Mouse (Mus musculus): ENCODE measurements around the gene Ngly1. TPM values are rescaled to one million over a fixed set of nuclear protein-coding genes. Genes with fewer than 3 reads are reported as not detected.
A peak's percentile ranks its signal among the peaks of the same experiment; 100 is the strongest.

The Ngly1 gene
- polyA plus RNA-seq, 1 experiment from 2014 or later: 24.4 TPM

DNA sequence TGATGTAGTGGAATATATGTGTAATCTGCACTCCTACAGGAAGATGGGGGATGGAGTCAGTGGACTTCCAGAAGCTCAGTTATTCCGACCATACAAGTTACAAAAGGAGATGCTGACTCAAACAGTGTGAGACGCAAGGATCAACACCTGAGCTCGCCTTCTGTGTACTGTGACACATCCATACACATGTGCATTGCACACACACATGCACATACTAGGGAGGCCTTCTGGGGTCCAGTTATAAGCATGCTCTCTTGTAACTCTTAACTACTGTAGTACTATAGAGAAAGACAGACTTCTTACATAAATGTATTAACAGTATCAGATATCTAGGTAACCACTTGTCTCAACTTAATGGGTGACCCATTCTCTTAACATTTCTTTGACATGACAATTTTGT is 24.6 kb downstream of the Ngly1 start:
- Histone ChIP-seq H3K36me3 (ENCODE audit: control insufficient read depth, insufficient read depth, low read length) (no peaks in the 10 kb centered on the region), H3K9me3 (ENCODE audit: control insufficient read depth, low read length) (no peaks in the 10 kb centered on the region), H3K9ac (ENCODE audit: low read length) (no peak overlapping the region), H3K27me3 (ENCODE audit: control insufficient read depth, insufficient read depth, low read length) (no peaks in the 10 kb centered on the region), H3K27ac (replicated peaks; ENCODE audit: low read depth, low read length) (no peak overlapping the region), H3K4me1 (ENCODE audit: control insufficient read depth, insufficient read depth, low read length) (no peaks in the 10 kb centered on the region), H3K4me2 (ENCODE audit: low read depth, severe bottlenecking) (no peak overlapping the region), H3K4me3 (ENCODE audit: low read depth, low read length) (no peak overlapping the region)
- no peak for ATAC-seq (ENCODE audit: insufficient number of reproducible peaks, low FRiP score, low TSS enrichment, low read depth)
- DNase-seq (ENCODE audit: low spot score): no peak
- 86% methylated on average over 3 of the region's 3 CpGs for WGBS

DNA sequence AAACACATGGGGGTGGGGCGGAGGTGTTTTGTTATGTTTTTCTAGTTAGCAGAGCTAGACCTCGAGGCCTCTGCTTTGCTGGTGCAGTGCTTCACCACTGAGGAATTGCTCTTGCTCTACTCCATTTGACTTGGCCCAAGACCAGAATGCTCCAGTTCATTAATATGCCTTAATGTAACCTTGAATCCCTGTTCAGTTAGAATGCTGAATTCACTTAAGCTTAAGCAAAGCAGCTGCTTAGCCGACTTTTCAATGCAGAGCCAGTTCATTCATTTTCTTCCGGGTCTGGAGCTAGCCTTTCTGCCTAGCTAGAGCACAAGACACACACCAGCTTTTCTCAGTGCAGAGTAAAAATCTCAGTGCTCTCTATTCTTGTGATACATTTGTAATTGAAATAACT is 30.1 kb downstream of the Ngly1 start:
- no peaks in the 10 kb centered on the region; the same call in 1 of the 2 replicates for H3K36me3 ChIP-seq (ENCODE audit: control insufficient read depth, insufficient read depth, low read length)
- DNase-seq (ENCODE audit: low spot score) (no peak), ATAC-seq (ENCODE audit: insufficient number of reproducible peaks, low FRiP score, low TSS enrichment, low read depth) (no peak)
- H3K27ac ChIP-seq (replicated peaks; ENCODE audit: low read depth, low read length): no peak overlapping the region
- H3K9me3 ChIP-seq (ENCODE audit: control insufficient read depth, low read length): no peaks in the 10 kb centered on the region
- H3K4me2 ChIP-seq (ENCODE audit: low read depth, severe bottlenecking): no peak overlapping the region
- no peaks in the 10 kb centered on the region for H3K27me3 ChIP-seq (ENCODE audit: control insufficient read depth, insufficient read depth, low read length)
- no peak overlapping the region for H3K9ac ChIP-seq (ENCODE audit: low read length)
- WGBS: 84% methylated on average over 4 of the region's 4 CpGs
- no peak overlapping the region for H3K4me3 ChIP-seq (ENCODE audit: low read depth, low read length)
- no peaks in the 10 kb centered on the region for H3K4me1 ChIP-seq (ENCODE audit: control insufficient read depth, insufficient read depth, low read length)

DNA sequence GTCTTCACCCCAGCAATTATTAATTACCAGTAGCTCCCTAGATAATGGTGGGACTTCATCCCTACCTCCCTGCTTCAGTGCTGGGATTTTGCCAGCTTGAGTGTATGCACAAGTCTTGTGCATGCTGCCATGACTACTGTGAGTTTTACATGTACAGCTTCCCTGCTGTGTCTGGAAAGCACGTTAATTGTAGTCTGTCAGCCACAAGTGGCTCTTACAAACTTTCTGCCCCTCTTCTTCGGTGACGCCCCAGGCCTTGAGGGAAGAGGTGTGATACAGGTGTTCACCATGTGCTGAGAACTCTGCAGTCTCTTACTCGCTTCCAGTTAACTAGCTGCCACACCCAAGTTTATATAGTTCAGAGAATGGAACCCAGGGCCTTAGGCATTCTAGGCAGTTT is 34.9 kb downstream of the Ngly1 start:
- DNase-seq (ENCODE audit: low spot score) (no peak), ATAC-seq (ENCODE audit: insufficient number of reproducible peaks, low FRiP score, low TSS enrichment, low read depth) (no peak)
- Histone ChIP-seq H3K4me2 (ENCODE audit: low read depth, severe bottlenecking) (no peak overlapping the region), H3K4me1 (ENCODE audit: control insufficient read depth, insufficient read depth, low read length) (no peaks in the 10 kb centered on the region), H3K27ac (replicated peaks; ENCODE audit: low read depth, low read length) (no peak overlapping the region), H3K4me3 (ENCODE audit: low read depth, low read length) (no peak overlapping the region), H3K27me3 (ENCODE audit: control insufficient read depth, insufficient read depth, low read length) (no peaks in the 10 kb centered on the region), H3K9ac (ENCODE audit: low read length) (no peak overlapping the region), H3K9me3 (ENCODE audit: control insufficient read depth, low read length) (no peaks in the 10 kb centered on the region), H3K36me3 (ENCODE audit: control insufficient read depth, insufficient read depth, low read length) (no peaks in the 10 kb centered on the region; the same call in 1 of the 2 replicates)
- 54% methylated on average over 4 of the region's 4 CpGs for WGBS

DNA sequence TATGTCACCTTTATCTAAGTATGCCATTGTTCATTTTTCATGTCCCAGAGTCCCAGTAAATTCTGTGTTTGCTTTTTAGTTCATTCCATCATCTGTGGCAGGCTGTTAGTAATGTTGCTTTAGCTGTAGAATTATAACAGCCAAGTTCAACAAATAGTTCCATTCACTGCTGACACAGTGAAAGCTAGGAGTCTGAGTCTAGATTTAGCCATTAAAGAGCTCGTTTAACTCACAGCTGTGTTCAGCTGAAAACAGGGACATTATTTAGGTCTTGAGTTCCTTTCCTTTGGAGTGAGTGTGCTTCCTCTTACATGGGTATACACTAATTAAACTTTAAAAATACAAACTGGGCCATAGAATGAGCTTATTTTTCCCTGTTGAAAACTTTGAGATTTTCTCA is 43.3 kb downstream of the Ngly1 start:
- Histone ChIP-seq H3K36me3 (ENCODE audit: control insufficient read depth, insufficient read depth, low read length) (no peaks in the 10 kb centered on the region), H3K4me1 (ENCODE audit: control insufficient read depth, insufficient read depth, low read length) (no peaks in the 10 kb centered on the region), H3K27ac (replicated peaks; ENCODE audit: low read depth, low read length) (peak overlapping the region; percentile 30), H3K4me2 (ENCODE audit: low read depth, severe bottlenecking) (no peak overlapping the region), H3K4me3 (ENCODE audit: low read depth, low read length) (no peak overlapping the region), H3K9me3 (ENCODE audit: control insufficient read depth, low read length) (no peaks in the 10 kb centered on the region), H3K9ac (ENCODE audit: low read length) (no peak overlapping the region), H3K27me3 (ENCODE audit: control insufficient read depth, insufficient read depth, low read length) (no peaks in the 10 kb centered on the region)
- DNase-seq (ENCODE audit: low spot score) (no peak), ATAC-seq (ENCODE audit: insufficient number of reproducible peaks, low FRiP score, low TSS enrichment, low read depth) (no peak)
- WGBS: 30% methylated on average over 1 of the region's 1 CpGs

DNA sequence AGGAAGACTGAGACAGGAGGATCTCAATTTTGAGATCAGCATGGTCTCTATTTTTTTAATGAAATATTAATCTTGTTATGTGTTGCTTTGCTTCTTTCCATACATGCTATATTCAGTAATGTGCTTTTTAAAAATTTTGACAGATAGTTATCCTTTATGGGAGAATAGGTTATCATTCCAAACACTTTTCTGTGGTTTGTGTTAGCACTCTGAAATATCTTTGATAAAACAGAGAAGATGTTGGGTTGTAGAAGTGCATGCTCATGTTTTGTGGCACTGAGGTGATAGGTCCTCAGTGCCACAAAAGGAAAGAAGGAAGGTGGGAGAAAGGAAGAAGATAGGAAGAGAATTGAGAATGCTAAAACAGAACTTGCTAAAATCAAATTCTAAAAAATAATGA is 43.9 kb downstream of the Ngly1 start:
- no peaks in the 10 kb centered on the region for H3K36me3 ChIP-seq (ENCODE audit: control insufficient read depth, insufficient read depth, low read length)
- H3K9ac ChIP-seq (ENCODE audit: low read length): no peak overlapping the region
- H3K27me3 ChIP-seq (ENCODE audit: control insufficient read depth, insufficient read depth, low read length): no peaks in the 10 kb centered on the region
- H3K27ac ChIP-seq (replicated peaks; ENCODE audit: low read depth, low read length): no peak overlapping the region; the same call in 1 of the 2 replicates
- DNase-seq (ENCODE audit: low spot score) (no peak), ATAC-seq (ENCODE audit: insufficient number of reproducible peaks, low FRiP score, low TSS enrichment, low read depth) (no peak)
- no peak overlapping the region for H3K4me3 ChIP-seq (ENCODE audit: low read depth, low read length)
- no peaks in the 10 kb centered on the region for H3K9me3 ChIP-seq (ENCODE audit: control insufficient read depth, low read length)
- H3K4me1 ChIP-seq (ENCODE audit: control insufficient read depth, insufficient read depth, low read length): no peaks in the 10 kb centered on the region
- no peak overlapping the region for H3K4me2 ChIP-seq (ENCODE audit: low read depth, severe bottlenecking)

DNA sequence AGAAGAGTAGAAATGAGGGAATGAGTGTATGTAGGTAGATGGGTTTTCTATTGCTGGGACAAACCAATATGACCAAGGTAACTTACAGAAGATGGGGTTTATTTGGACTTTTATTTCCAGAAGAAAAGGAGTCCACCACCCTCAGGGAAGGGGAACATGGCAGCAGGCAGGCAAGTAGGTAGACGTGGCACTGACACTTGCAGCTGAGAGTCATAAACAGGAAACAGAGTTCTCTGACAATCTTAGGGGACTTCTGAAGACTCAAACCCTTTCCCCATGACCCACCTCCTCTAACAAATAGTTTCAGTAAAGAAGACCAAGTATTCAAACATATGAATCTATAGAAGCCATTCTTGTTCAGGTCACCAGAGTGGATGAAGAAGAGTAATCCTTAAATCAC is 44.8 kb downstream of the Ngly1 start:
- Histone ChIP-seq H3K9ac (ENCODE audit: low read length) (no peak overlapping the region), H3K36me3 (ENCODE audit: control insufficient read depth, insufficient read depth, low read length) (no peaks in the 10 kb centered on the region), H3K27ac (replicated peaks; ENCODE audit: low read depth, low read length) (no peak overlapping the region), H3K4me3 (ENCODE audit: low read depth, low read length) (no peak overlapping the region), H3K4me2 (ENCODE audit: low read depth, severe bottlenecking) (no peak overlapping the region), H3K4me1 (ENCODE audit: control insufficient read depth, insufficient read depth, low read length) (no peaks in the 10 kb centered on the region), H3K9me3 (ENCODE audit: control insufficient read depth, low read length) (no peaks in the 10 kb centered on the region), H3K27me3 (ENCODE audit: control insufficient read depth, insufficient read depth, low read length) (no peaks in the 10 kb centered on the region)
- 58% methylated on average over 1 of the region's 1 CpGs for WGBS
- ATAC-seq (ENCODE audit: insufficient number of reproducible peaks, low FRiP score, low TSS enrichment, low read depth) (no peak), DNase-seq (ENCODE audit: low spot score) (no peak)

DNA sequence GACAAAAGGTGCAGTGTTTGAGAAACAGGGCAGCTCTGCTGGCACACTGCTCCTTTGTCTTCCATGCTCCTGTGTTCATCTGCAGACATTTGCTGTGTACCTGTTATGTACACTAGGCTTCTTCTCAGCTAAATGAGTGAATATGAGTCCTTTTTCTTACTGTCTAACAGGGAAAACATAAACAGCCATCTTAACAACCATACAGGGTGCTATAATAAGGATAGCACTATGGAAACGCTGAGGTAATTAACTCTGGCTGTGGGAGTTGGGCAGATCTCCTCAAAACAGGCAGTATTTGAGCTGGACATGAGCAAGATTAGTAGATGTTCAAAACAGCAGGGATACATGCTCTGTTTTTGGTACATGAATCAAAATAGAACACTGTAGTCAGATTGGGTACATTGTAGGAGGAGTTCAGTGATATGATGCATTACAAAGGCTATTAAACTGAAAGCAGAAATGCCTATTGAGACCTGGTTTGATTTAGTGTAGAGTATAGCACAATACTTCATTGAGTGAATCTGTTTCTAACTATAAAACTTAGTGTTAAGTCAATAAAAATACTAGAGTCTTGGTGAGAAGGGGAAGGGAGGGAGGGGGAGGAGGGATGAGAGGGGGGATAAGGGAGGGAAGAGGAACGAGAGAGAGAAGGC is 47.9 kb downstream of the Ngly1 start:
- 59% methylated on average over 2 of the region's 2 CpGs for WGBS
- Histone ChIP-seq H3K36me3 (ENCODE audit: control insufficient read depth, insufficient read depth, low read length) (no peaks in the 10 kb centered on the region), H3K9me3 (ENCODE audit: control insufficient read depth, low read length) (no peaks in the 10 kb centered on the region), H3K9ac (ENCODE audit: low read length) (no peak overlapping the region), H3K27ac (replicated peaks; ENCODE audit: low read depth, low read length) (no peak overlapping the region), H3K4me3 (ENCODE audit: low read depth, low read length) (no peak overlapping the region), H3K27me3 (ENCODE audit: control insufficient read depth, insufficient read depth, low read length) (no peaks in the 10 kb centered on the region), H3K4me1 (ENCODE audit: control insufficient read depth, insufficient read depth, low read length) (no peaks in the 10 kb centered on the region), H3K4me2 (ENCODE audit: low read depth, severe bottlenecking) (no peak overlapping the region)
- no peak for DNase-seq (ENCODE audit: low spot score)
- no peak for ATAC-seq (ENCODE audit: insufficient number of reproducible peaks, low FRiP score, low TSS enrichment, low read depth)

DNA sequence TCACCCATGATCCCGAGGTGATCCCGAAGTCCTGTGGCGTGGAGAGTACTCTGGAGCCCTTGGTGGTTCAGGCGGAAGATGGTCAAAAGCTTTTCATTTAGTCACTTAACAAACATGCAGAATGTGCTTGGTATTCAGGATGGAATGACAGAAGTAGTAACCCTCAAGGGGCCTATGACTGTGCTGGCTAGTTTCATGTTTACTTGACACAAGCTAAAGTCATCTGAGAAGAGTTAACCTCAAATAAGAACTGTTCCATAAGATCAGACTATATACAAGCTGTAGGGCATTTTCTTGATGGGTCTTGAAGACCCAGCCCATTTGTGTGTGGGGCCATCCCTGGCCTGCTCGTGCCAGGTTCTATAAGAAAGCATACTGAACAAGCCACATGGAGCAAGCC is 52.7 kb downstream of the Ngly1 start:
- Histone ChIP-seq H3K27me3 (ENCODE audit: control insufficient read depth, insufficient read depth, low read length) (no peaks in the 10 kb centered on the region), H3K36me3 (ENCODE audit: control insufficient read depth, insufficient read depth, low read length) (no peaks in the 10 kb centered on the region), H3K27ac (replicated peaks; ENCODE audit: low read depth, low read length) (no peak overlapping the region), H3K9me3 (ENCODE audit: control insufficient read depth, low read length) (no peaks in the 10 kb centered on the region), H3K9ac (ENCODE audit: low read length) (no peak overlapping the region), H3K4me1 (ENCODE audit: control insufficient read depth, insufficient read depth, low read length) (no peaks in the 10 kb centered on the region), H3K4me2 (ENCODE audit: low read depth, severe bottlenecking) (no peak overlapping the region), H3K4me3 (ENCODE audit: low read depth, low read length) (no peak overlapping the region)
- 90% methylated on average over 5 of the region's 5 CpGs for WGBS
- DNase-seq (ENCODE audit: low spot score) (no peak), ATAC-seq (ENCODE audit: insufficient number of reproducible peaks, low FRiP score, low TSS enrichment, low read depth) (no peak)

DNA sequence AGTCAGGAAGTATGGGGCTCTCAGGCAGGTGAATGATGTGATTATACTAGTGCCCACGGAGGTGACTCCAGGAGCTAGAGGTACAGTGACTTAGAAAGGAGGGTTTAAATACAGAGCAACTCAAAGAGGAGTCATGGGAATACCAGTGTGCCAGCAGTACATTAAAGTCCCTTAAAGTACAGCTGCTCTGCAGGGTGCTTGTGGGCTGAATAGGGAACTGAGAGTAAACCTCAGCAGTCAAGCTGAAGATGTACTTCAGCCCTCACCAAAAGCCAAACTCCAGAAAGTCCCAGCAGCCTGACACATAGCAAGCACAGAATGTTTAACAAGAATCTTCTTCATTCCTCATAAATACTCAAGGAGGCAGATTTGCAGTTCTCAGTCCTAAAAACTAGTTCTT is 53.6 kb downstream of the Ngly1 start:
- H3K27ac ChIP-seq (replicated peaks; ENCODE audit: low read depth, low read length): no peak overlapping the region
- no peak overlapping the region for H3K4me3 ChIP-seq (ENCODE audit: low read depth, low read length)
- WGBS: 40% methylated on average over 1 of the region's 1 CpGs

More for the DNA sequence above, 53.6 kb downstream of the Ngly1 start:
- DNase-seq (ENCODE audit: low spot score) (no peak), ATAC-seq (ENCODE audit: insufficient number of reproducible peaks, low FRiP score, low TSS enrichment, low read depth) (no peak)
- Histone ChIP-seq H3K9me3 (ENCODE audit: control insufficient read depth, low read length) (no peaks in the 10 kb centered on the region), H3K4me1 (ENCODE audit: control insufficient read depth, insufficient read depth, low read length) (no peaks in the 10 kb centered on the region), H3K36me3 (ENCODE audit: control insufficient read depth, insufficient read depth, low read length) (no peaks in the 10 kb centered on the region), H3K9ac (ENCODE audit: low read length) (no peak overlapping the region), H3K27me3 (ENCODE audit: control insufficient read depth, insufficient read depth, low read length) (no peaks in the 10 kb centered on the region), H3K4me2 (ENCODE audit: low read depth, severe bottlenecking) (no peak overlapping the region)

All from limb, embryonic 11.5 days (tissue).